Mouse (Mus musculus) effector memory CD4-positive, alpha-beta T cell, adult 5 months (primary cell): ENCODE data around the gene Glod4. TPM values are rescaled to one million over a fixed set of nuclear protein-coding genes. Genes with fewer than 3 reads are reported as not detected.

Source experiments
- polyA plus RNA-seq: library from polyadenylated mRNA; unstranded; fragments of 100-300 nt; shearing (Covaris generic); gene quantifications from one replicate; pipeline ENCODE4 v1.2.1, GENCODE M21; 2017

The Glod4 gene
- 48.4 TPM for polyA plus RNA-seq

DNA sequence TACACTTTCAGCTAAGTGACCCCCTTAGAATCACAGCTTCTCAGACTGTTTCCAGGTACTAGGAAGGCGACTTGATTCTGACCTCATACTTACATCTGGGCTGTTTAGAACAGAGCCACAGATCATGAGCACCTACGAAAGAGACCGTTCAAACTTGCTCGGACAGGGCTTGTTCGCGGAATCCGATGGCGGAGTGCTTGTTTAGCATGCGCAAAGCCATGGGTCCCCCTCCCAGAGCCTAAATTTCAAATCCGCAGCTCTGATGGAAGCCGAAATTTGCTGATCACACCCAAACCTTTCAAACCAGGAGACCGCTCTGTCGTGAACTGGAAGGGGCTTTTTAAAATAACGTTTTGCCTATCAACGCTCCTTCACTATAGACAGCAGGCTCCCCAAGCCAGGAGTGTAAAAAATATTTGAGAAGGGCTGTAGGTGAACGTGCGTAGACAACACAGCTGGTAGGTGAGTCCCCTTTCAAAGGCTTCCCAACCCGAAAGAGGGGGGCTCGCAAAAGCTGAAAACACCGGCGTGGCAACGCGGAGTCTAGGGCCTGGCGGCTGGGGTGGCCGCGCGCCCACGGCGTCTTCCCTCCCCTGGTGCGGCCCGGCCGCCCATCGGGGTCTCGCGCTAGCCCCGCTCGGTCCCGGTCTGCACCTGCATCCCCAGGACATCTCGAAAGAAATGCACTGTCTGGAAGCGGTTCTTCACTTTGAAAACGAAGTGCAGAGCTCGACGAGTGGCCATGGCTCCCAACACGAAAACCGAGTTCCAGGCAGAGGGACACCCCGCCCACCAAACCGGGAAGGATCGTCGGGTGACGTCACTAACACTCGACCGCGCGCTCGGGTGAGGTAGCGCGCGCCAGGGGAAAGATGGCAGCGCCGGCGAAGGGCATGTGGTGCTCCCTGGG lies at the start of gene Glod4, which contains the start of gene Mrm3:
Glod4 (minus strand) TSS at position 825 of the 910 bp plus-strand sequence.
Mrm3 (plus strand) TSS at position 815 of the 910 bp plus-strand sequence.

GRCm38 (mm10) chr11:76217390-76217800 lies 26.1 kb downstream of the Glod4 start, which contains the start of the genes Dbil5 and Gemin4:
Dbil5 (plus strand) TSS chr11:76217608.
Gemin4 (minus strand) TSS chr11:76217664.

GRCm38 (mm10) chr11:76179495-76180145 lies 63.9 kb downstream of the Glod4 start, which contains the start of the genes Vps53 and Fam57a:
Vps53 (minus strand) TSS chr11:76179647.
Fam57a (plus strand) TSS chr11:76179671.

Other genes starting within 250 kb of the Glod4 start
- 1.1 TPM for gene 1700016K19Rik, start 243.8 kb downstream of the Glod4 start, polyA plus RNA-seq
- gene Rflnb, start 215.9 kb downstream of the Glod4 start, polyA plus RNA-seq, result 82.0 TPM
- 37.5 TPM for gene Vps53, start 64.1 kb downstream of the Glod4 start, polyA plus RNA-seq
- 2.3 TPM for gene Fam57a, start 64.1 kb downstream of the Glod4 start, polyA plus RNA-seq
- not detected for gene Dbil5, start 26.1 kb downstream of the Glod4 start, polyA plus RNA-seq
- gene Gemin4, start 26.1 kb downstream of the Glod4 start, polyA plus RNA-seq, result 2.1 TPM
- 10.5 TPM for gene Mrm3, start within 50 bp of the Glod4 start, polyA plus RNA-seq
- 4.4 TPM for gene Nxn, start 155.4 kb upstream of the Glod4 start, polyA plus RNA-seq
- 22.2 TPM for gene Timm22, start 163.2 kb upstream of the Glod4 start, polyA plus RNA-seq